Mouse (Mus musculus) bone marrow, adult 2 months (tissue): ENCODE data around the gene Lonp2.

Experiments used
- CTCF ChIP-seq: fragments of 200-500 bp; IDR thresholded peaks from 2 replicates; pipeline ENCODE4 v1.5.1; 2011; ENCODE audit warnings: low read length, control low read depth; ENCODE audit not compliant: control insufficient read depth, insufficient read depth
- POLR2A ChIP-seq: fragments of 200-500 bp; IDR thresholded peaks from 2 replicates; pipeline ENCODE4 v1.6.1; 2011; ENCODE audit warnings: low read depth, mild to moderate bottlenecking, control low read depth, low read length, borderline replicate concordance; ENCODE audit not compliant: control insufficient read depth

DNA sequence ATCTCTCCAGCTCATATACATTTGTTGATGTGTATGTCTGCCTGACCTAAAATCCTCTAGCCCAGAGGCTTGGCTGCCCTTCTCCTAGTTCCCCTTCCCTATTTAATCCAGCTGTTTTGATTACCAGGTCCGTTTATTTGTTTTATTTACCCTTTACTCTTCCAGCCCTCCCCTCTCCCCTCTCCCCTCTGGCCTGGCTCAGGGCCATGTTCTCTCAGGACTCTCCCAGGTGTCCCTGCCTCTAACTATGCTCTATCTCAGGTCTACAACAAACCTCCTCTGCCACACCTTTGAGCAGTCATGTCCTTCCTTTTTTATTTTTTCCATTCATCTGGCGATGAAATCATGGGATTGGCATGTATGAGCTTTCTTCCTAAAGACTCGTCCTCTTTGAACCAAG is 106.5 kb downstream of the Lonp2 start:
- TF ChIP-seq CTCF: no peak
- TF ChIP-seq POLR2A: no peak
